Mouse (Mus musculus): ENCODE measurements around the gene Sertad1. TPM values are rescaled to one million over a fixed set of nuclear protein-coding genes. Genes with fewer than 3 reads are reported as not detected.

Gene Sertad1
- polyA plus RNA-seq (2015; fragmentation: Nextera tagmentation; extraction: Ambion mirVana): 10.7 and 11.8 TPM in 2 replicates

GRCm38 (mm10) chr7:27486770-27487697 is at the start of gene Sertad1:
TSS of gene Sertad1 (plus strand) at chr7:27486910.
- under 1% methylated on average over 80 of the region's 80 CpGs for WGBS
- H3K36me3 ChIP-seq: no peaks in the 10 kb centered on the region

GRCm38 (mm10) chr7:27437544-27437943 is 49.2 kb upstream of the Sertad1 start:
- H3K9ac ChIP-seq: no peak overlapping the region
- peaks cover 32% of the 10 kb centered on the region for H3K27me3 ChIP-seq
- H3K4me1 ChIP-seq (replicated peaks): no peaks in the 10 kb centered on the region
- no peak overlapping the region for H3K4me3 ChIP-seq
- H3K36me3 ChIP-seq: peaks cover 42% of the 10 kb centered on the region
- no peak overlapping the region for H3K4me2 ChIP-seq
- WGBS: 62% methylated on average over 5 of the region's 5 CpGs
- no peak for ATAC-seq (ENCODE audit: low FRiP score)
- H3K27ac ChIP-seq: no peak overlapping the region
- H3K9me3 ChIP-seq: peaks cover 3% of the 10 kb centered on the region; the same call in 1 of the 2 replicates

More at GRCm38 (mm10) chr7:27486770-27487697, at the start of gene Sertad1:
- Histone ChIP-seq H3K9me3 (no peaks in the 10 kb centered on the region), H3K9ac (peak within 1 kb of the TSS; percentile 77), H3K4me3 (peak within 1 kb of the TSS; percentile 70), H3K4me2 (peak within 1 kb of the TSS; percentile 61), H3K4me1 (replicated peaks) (peaks cover 26% of the 10 kb centered on the region), H3K27ac (peak within 1 kb of the TSS; percentile 94), H3K27me3 (peaks cover 17% of the 10 kb centered on the region)
- peak; percentile 97 for ATAC-seq (ENCODE audit: low FRiP score)

DNA sequence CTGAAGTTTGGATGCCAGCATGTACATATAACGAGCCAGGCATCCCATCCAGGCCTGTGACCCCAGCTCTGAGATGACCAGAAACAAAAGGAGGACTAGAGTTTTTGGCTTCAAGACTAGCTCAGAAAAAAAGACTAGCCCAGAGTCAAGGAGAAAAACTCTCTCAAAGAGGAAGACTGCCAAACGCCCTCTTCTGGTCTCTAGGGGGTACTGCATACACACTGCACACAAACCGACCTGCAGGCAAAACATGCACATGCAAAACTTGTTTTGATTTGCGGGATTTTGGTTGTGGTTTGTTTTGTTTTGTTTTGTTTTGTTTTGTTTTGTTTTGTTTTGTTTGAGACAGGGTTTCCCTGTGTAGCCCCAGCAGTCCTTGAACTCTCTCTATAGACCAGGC is 46.7 kb upstream of the Sertad1 start:
- Histone ChIP-seq H3K4me1 (replicated peaks) (no peaks in the 10 kb centered on the region), H3K27ac (no peak overlapping the region), H3K9me3 (peaks cover 3% of the 10 kb centered on the region; the same call in 1 of the 2 replicates), H3K27me3 (peaks cover 17% of the 10 kb centered on the region), H3K4me2 (no peak overlapping the region), H3K4me3 (no peak overlapping the region), H3K36me3 (peaks cover 36% of the 10 kb centered on the region), H3K9ac (no peak overlapping the region)
- ATAC-seq (ENCODE audit: low FRiP score): no peak
- 78% methylated on average over 4 of the region's 4 CpGs for WGBS

- Histone ChIP-seq H3K4me2 (peak overlapping the region; percentile 90), H3K4me1 (replicated peaks) (peaks cover 28% of the 10 kb centered on the region), H3K27ac (peak overlapping the region; percentile 86), H3K9me3 (no peaks in the 10 kb centered on the region), H3K36me3 (peaks cover 9% of the 10 kb centered on the region; the same call in 1 of the 2 replicates), H3K27me3 (peaks cover 31% of the 10 kb centered on the region), H3K4me3 (peak overlapping the region; percentile 65), H3K9ac (peak overlapping the region; percentile 89)
- 0 out of 2 replicates have a peak, but pooled peaks have one; percentile 1 for ATAC-seq (ENCODE audit: low FRiP score)
- WGBS: 2% methylated on average over 18 of the region's 18 CpGs
Observed at GRCm38 (mm10) chr7:27446051-27446450, 40.7 kb upstream of the Sertad1 start.

DNA sequence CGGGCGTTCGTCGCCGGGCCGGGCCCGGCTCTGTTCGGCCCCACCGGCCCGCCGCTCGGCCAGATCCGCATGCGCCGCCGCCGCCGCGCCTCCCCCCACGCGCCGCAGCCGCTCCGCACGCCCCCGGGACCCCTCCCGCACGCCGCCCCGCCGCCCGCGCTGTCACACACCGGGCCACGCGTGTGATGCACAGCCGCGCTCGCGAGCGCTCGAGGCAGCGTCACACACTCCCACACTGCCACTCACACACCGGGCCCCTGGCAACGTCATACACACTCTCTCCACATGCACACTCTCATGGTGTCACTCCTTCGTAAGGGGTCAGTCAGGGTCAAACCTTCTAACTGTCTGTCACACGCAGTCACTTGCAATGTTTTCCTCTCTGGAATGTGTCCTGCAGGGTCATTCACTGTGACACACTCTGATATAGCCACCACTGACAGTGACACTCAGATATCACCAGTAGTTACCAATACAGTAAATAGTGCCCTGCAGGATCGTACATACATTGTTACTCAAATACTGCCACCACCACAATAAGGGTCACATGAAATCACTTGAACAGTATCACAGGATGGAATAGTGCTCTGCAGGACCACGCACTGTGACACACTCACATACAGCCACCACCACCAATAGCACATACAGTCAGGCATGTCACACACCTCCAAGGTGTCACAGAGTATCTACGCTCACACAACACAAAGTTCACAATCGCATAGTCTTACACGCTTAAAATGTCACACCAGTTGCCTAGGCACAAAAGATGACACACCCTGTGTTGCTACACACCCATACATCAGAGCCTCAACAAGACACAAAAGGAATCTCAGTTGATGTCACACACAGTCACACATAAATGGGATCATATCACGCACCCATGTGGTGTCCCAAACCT is 39.9 kb upstream of the Sertad1 start:
- Histone ChIP-seq H3K4me3 (peak overlapping the region; percentile 65), H3K27me3 (peaks cover 31% of the 10 kb centered on the region), H3K27ac (peak overlapping the region; percentile 86), H3K4me1 (replicated peaks) (peaks cover 28% of the 10 kb centered on the region), H3K4me2 (peak overlapping the region; percentile 90), H3K9me3 (no peaks in the 10 kb centered on the region), H3K36me3 (peaks cover 4% of the 10 kb centered on the region; the same call in 1 of the 2 replicates), H3K9ac (peak overlapping the region; percentile 89)
- 8% methylated on average over 38 of the region's 53 CpGs for WGBS
- peak; percentile 57 for ATAC-seq (ENCODE audit: low FRiP score)

GRCm38 (mm10) chr7:27447419-27448286 is 39.1 kb upstream of the Sertad1 start, which contains the start of the genes Sptbn4 and Blvrb:
TSS of gene Sptbn4 (minus strand) at chr7:27447686.
TSS of gene Blvrb (plus strand) at chr7:27447978.
- WGBS: 2% methylated on average over 54 of the region's 54 CpGs
- peak; percentile 93 for ATAC-seq (ENCODE audit: low FRiP score)
- H3K4me3 ChIP-seq: peak within 1 kb of the TSS; percentile 65

GRCm38 (mm10) chr7:27448421-27449206 is 38.1 kb upstream of the Sertad1 start:
- H3K9ac ChIP-seq: peak overlapping the region; percentile 69
- H3K4me2 ChIP-seq: peak overlapping the region; percentile 90
- peaks cover 33% of the 10 kb centered on the region for H3K27me3 ChIP-seq
- H3K36me3 ChIP-seq: no peaks in the 10 kb centered on the region
- no peak for ATAC-seq (ENCODE audit: low FRiP score)
- H3K4me3 ChIP-seq: peak overlapping the region; percentile 65
- H3K4me1 ChIP-seq (replicated peaks): peaks cover 28% of the 10 kb centered on the region
- no peak overlapping the region for H3K27ac ChIP-seq
- 60% methylated on average over 15 of the region's 15 CpGs for WGBS
- H3K9me3 ChIP-seq: no peaks in the 10 kb centered on the region

More at GRCm38 (mm10) chr7:27447419-27448286, 39.1 kb upstream of the Sertad1 start, which contains the start of the genes Sptbn4 and Blvrb:
- Histone ChIP-seq H3K9me3 (no peaks in the 10 kb centered on the region), H3K9ac (peak within 1 kb of the TSS; percentile 89), H3K4me2 (peak within 1 kb of the TSS; percentile 90), H3K4me1 (replicated peaks) (peaks cover 28% of the 10 kb centered on the region), H3K36me3 (no peaks in the 10 kb centered on the region), H3K27ac (peak within 1 kb of the TSS; percentile 86), H3K27me3 (peaks cover 32% of the 10 kb centered on the region)

- Histone ChIP-seq H3K27ac (no peak overlapping the region), H3K9me3 (no peaks in the 10 kb centered on the region), H3K4me2 (0 out of 2 replicates have a peak overlapping the region, but pooled peaks have one; percentile 90), H3K4me1 (replicated peaks) (peaks cover 28% of the 10 kb centered on the region), H3K4me3 (no peak overlapping the region), H3K27me3 (peaks cover 31% of the 10 kb centered on the region), H3K36me3 (no peaks in the 10 kb centered on the region), H3K9ac (no peak overlapping the region)
- no peak for ATAC-seq (ENCODE audit: low FRiP score)
- 61% methylated on average over 10 of the region's 10 CpGs for WGBS
Observed at GRCm38 (mm10) chr7:27449256-27449862, 37.4 kb upstream of the Sertad1 start.

DNA sequence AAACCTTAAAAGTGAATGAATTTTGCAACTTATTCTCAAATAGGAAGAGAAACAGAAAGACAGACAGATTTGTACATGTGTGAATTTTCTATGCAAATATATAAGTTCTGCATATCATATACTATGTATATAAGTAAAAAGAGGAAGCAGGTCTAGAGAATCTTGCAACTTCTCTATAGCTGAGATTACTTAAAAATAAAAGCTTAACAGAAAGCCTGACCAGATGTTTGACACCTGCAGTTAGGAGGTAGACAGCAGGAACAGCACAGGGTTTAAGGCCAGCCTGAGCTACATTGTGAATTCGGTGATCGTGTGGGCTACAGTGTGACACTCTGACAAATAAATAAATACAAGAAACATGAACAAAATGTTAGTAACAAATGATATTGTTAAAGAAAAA is 35.4 kb upstream of the Sertad1 start:
- Histone ChIP-seq H3K9ac (no peak overlapping the region), H3K36me3 (no peaks in the 10 kb centered on the region), H3K27me3 (peaks cover 11% of the 10 kb centered on the region), H3K4me1 (replicated peaks) (peaks cover 19% of the 10 kb centered on the region), H3K4me2 (no peak overlapping the region), H3K4me3 (no peak overlapping the region), H3K9me3 (no peaks in the 10 kb centered on the region), H3K27ac (no peak overlapping the region)
- WGBS: 97% methylated on average over 2 of the region's 2 CpGs
- no peak for ATAC-seq (ENCODE audit: low FRiP score)

- Histone ChIP-seq H3K9ac (no peak overlapping the region), H3K9me3 (no peaks in the 10 kb centered on the region), H3K4me2 (no peak overlapping the region), H3K4me1 (replicated peaks) (peaks cover 10% of the 10 kb centered on the region), H3K27me3 (peaks cover 11% of the 10 kb centered on the region), H3K4me3 (no peak overlapping the region), H3K36me3 (no peaks in the 10 kb centered on the region), H3K27ac (no peak overlapping the region)
- ATAC-seq (ENCODE audit: low FRiP score): no peak
- 58% methylated on average over 13 of the region's 13 CpGs for WGBS
Observed at GRCm38 (mm10) chr7:27452206-27452770, 34.4 kb upstream of the Sertad1 start.
